Mouse (Mus musculus) C2C12 (cell line): Measurements from ENCODE around the gene Clvs2.

Experiments used
- CTCF ChIP-seq: IDR thresholded peaks from one replicate; pipeline ENCODE4 v1.5.1; 2011; ENCODE audit not compliant: control insufficient read depth, insufficient read depth, insufficient read length
- MAX ChIP-seq: IDR thresholded peaks from one replicate; pipeline ENCODE4 v1.6.1; 2011; ENCODE audit warnings: mild to moderate bottlenecking, control low read depth
- MYOD1 ChIP-seq: IDR thresholded peaks from one replicate; pipeline ENCODE4 v1.6.1; 2011; ENCODE audit warnings: low read depth; ENCODE audit not compliant: control insufficient read depth, insufficient read length
- MYOG ChIP-seq: IDR thresholded peaks from one replicate; pipeline ENCODE4 v1.6.1; 2011; ENCODE audit not compliant: control insufficient read depth, insufficient read length; ENCODE audit errors: extremely low read depth

DNA sequence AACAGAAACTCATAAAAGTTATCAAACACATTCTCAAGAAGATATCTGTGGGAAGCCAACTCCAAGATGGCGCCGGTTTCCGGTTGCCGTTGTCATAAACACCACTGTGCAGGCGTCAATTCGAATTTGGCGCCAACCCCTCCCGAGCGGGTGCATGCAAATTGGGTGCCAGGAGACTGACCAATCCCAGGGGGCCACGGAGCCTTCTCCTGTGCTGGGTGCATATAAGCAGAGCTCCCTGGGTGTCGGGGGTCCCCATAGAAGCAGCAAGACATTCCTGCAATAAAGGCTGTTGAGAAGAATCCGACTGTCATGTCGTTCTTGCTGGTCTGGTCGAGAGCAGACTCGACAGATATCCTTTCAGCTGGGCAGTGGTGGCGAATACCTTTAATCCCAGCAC is 31.8 kb downstream of the Clvs2 start:
- TF ChIP-seq CTCF (no peak), MYOD1 (no peak), MYOG (no peak), MAX (no peak)
